Mouse (Mus musculus) thymus, adult 2 months (tissue): ENCODE measurements around the gene Adat1.

Experiments used
- CTCF ChIP-seq: fragments of 200-500 bp; IDR thresholded peaks from 2 replicates; pipeline ENCODE4 v1.5.1; 2012; ENCODE audit warnings: mild to moderate bottlenecking, control low read depth, low read length, moderate library complexity, borderline replicate concordance; ENCODE audit not compliant: control insufficient read depth, poor library complexity, insufficient read depth; ENCODE audit errors: extremely low read depth
- POLR2A ChIP-seq: fragments of 200-500 bp; IDR thresholded peaks from 2 replicates; pipeline ENCODE4 v1.6.1; 2012; ENCODE audit warnings: mild to moderate bottlenecking, low read length, control low read depth, moderate library complexity; ENCODE audit not compliant: control insufficient read depth, poor library complexity, insufficient read depth; ENCODE audit errors: extremely low read depth

DNA sequence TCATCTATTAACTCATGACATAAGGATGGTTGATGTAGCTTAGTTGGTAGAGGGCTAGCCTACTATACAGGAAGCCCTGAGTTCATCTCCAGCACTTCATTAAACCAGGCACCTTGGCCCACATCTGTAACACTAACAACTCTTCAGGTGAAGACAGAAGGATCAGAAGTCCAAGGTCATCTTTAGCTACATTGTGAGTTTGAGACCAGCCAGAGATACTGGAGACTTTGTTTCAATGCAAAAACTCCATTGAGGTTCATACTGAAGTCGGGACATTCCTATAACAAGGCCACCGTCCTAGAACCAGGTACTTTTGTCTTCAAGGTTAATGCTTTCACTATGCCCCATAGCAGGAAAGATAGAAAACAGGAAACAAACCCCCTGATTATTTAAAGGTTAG is 57.9 kb downstream of the Adat1 start:
- TF ChIP-seq CTCF: no peak
- TF ChIP-seq POLR2A: no peak
